Mouse (Mus musculus): Measurements from ENCODE around the gene Gse1.

Gene Gse1

DNA sequence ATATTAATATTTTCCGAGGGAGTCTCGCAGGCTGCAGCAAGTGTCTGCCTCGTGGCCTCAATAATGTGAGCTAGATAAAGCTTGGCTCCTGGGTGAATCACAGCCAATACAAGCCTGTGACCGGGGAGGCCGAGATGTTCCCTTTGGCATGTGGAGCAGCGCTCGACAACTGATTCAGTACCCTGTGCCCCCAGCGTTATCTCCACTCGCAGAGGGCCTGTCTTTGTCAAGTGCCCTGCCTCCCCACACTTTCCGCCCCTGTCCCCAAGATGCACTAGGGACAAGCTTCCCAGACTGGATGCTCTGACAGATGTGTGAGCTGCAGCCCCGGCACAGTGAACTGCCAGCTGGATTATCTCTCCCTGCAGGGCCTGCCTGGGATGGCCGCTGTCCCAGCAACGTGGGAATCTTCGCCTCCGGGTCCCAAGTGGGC, 233.9 kb downstream of the Gse1 start:
- TF ChIP-seq GATA4 (IDR thresholded peaks at IDR 0.05; ENCODE audit: insufficient replicate concordance, low read length) = no peak

DNA sequence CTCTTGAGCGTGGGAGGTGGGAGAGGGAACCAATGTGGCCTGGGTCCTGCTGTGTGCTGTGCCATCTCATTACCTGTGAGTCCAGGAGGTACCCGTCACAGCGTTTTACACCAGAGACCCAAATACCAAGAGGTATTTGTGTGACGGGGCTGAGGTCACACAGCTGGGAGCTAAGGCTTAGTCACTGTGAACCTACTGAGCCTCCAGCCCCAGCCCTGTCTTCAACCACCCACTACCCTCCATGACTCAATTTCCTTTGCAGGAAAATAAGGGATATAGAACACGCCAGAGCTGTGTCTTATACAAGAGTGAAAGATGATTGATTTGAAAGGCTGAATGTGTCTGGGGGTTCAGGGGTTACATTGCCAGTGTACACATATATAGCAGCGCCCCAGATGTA, 234.4 kb downstream of the Gse1 start:
- TF ChIP-seq GATA4 (IDR thresholded peaks at IDR 0.05; ENCODE audit: insufficient replicate concordance, low read length) = no peak

DNA sequence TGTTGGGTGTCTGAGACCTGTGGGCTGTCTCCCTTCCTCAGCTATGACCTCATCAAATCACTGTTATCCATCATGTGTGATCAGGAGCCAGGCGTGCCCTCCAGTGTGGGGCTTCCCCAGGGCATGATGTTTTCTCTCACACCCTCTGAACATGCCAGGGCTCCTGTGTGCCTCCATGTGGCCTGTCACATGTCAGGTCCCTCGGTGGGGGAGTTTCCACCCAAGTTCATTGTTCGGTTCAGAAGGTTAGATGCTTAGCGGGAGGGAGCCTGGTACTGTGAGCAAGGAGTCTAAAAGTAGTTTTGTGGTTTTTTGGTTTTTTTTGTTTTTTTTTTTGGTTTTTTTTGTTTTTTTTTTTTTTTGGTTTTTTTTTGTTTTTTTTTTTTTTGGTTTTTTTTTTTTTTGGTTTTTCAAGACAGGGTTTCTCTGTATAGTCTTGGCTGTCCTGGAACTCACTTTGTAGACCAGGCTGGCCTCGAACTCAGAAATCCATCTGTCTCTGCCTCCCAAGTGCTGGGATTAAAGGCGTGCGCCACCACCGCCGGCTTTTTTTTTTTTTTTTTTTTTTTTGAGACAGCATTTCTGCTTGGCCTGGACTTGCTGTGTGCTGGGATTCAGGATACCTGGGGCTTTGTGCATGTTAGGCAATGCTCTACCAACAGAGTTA, 235.8 kb downstream of the Gse1 start:
- TF ChIP-seq GATA4 (IDR thresholded peaks at IDR 0.05; ENCODE audit: insufficient replicate concordance, low read length) = no peak

DNA sequence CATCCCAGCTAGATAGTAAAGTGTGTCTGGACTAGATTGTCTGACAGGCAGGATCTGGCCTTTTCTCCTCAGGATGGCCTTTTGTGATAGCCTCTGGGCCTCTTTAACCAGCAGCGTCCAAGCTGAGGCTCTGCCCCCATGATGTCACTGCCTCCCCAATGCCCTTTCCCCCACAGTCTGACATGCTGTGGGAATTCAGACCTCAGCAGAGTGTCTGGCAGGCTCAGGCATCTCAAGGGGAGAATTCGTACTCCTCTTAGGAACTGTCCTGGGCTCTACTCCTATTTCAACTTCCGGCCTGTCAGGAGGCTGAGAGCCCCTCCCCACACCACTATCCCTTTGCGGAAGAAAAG, 236.3 kb downstream of the Gse1 start:
- TF ChIP-seq GATA4 (IDR thresholded peaks at IDR 0.05; ENCODE audit: insufficient replicate concordance, low read length) = no peak

DNA sequence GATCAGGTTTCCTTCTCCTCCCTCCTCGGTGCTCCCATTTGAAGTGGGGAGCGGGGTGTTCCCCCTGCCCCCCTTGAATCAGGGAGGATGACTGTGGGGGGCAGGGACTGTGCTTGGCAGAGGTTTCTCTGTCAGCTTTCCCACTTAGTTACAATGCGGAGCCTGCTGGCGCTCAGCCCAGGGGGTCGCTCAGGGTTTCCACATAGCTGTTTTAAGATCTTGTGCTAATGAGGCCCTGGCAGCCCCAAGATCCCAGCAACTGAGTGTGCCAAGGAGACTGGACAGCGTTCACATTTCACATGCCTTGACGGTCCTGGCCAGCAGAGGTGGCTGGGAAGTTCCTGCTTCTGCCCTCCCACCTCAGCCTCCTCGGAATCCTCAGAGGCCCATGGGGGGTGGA, 237.5 kb downstream of the Gse1 start:
- TF ChIP-seq GATA4 (IDR thresholded peaks at IDR 0.05; ENCODE audit: insufficient replicate concordance, low read length) = no peak

DNA sequence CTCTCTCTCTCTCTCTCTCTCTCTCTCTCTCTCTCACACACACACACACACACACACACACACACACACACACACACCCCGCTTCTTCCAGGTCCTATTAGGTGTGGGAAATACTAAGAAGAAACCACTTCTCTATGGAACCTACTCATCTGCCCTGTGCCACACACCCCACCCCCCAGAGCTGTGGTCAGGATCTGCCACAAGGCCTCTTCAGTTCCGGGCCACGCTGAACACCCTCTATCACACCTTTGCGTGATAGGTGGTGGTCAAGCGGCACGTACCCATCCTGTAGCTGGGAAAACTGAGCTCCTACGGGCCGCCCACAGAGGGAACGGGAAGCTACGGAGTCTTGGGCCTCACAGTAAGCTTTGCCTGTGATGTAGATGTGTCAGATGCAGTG, 238.0 kb downstream of the Gse1 start:
- TF ChIP-seq GATA4 (IDR thresholded peaks at IDR 0.05; ENCODE audit: insufficient replicate concordance, low read length) = no peak

DNA sequence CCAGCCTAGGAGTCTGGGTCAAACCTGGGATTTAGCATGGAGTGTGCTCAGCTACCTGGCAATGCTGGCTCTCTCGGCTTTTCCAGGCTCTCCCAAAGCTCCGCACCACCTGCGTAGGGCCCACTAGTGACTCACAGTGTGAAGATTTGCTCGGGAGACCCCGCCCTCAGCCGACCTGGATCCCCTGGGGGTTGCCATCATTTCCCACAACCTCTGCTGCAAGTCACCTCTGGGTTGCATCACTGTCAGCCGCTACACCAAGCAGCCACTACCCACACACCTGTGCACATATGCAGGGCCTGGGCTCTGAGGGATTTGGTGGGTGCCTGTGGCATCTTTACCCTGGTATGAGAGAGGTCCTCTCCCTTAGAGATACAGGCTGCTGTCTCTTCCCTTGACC, 239.3 kb downstream of the Gse1 start:
- no peak for TF ChIP-seq GATA4 (IDR thresholded peaks at IDR 0.05; ENCODE audit: insufficient replicate concordance, low read length)

DNA sequence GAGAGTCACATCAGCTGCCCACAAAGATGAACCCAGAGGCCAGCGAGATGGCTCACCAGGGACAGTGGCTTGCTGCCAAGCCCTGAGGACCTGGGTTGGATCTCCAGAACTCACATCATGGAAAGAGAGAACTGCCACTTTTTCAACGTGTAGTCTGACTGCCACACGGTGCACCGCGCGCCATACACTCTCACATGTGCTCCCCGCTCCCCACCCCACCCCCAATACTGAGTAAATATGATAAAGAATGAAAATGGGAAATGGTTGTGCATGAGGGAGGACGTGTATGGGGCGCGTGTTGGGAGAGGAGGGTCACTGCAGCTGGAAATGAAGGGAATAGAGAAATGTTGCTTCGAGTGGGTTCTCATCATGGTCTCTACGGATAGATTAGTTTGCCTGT, 241.9 kb downstream of the Gse1 start:
- TF ChIP-seq GATA4 (IDR thresholded peaks at IDR 0.05; ENCODE audit: insufficient replicate concordance, low read length) = no peak

DNA sequence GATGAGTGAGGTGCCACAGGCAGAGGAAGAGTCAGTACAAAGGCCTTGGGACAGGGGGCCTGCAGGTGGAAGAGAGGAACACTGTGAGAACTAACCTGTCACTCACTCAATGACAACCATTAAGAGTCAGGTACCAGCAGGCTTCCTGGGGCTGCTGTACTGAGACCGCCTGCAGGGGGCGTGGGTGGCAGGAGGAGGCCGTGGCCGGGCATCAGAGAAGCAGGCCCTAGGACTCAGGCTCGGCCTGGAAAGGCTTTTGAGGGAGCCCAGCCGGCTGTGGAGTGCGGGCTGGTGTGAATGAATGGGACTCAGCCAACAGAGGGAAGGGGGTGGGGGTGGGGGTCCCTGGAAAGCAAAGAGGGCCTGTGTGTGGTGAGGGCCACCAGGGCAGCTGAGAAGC, 242.9 kb downstream of the Gse1 start:
- TF ChIP-seq GATA4 (IDR thresholded peaks at IDR 0.05; ENCODE audit: insufficient replicate concordance, low read length) = no peak

DNA sequence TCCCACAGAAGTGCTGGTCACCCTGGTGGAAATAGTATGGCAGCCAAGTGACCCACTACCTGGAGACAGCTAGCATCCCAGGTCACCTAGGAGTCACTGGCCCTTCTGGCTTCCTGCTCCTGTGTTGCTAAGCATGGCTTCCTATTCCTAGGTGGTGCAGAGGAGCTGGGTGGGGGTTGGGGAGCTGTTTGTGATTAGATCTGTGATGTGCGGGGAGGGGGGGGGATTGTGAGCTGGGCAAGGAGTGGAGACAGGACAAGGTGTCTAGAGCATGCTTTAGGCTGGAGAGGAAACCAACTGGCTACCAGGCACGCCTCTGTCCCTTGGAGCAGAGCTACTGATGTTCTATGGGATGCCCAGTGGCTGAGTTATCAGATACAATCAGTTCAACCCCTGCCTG, 243.5 kb downstream of the Gse1 start:
- no peak for TF ChIP-seq GATA4 (IDR thresholded peaks at IDR 0.05; ENCODE audit: insufficient replicate concordance, low read length)

DNA sequence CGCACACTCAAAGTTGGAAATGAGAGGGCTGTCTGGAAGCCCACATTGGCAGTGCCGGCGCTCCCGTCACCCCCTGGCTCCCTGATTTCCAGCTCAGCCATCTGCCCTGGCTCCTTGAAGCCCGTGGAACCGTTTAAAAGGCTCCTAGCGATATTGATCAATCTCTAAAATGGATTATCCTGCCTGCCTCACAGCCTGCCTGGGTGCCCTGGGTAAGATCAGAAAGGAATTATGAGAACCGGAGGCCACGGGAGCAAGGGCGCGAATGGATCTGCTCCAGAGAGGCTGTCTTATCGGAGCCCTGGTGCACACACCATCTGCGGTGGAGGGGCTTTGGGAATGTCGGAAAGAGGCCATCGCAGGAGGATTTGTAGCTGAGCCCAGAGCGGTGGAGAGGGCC, 244.0 kb downstream of the Gse1 start:
- TF ChIP-seq GATA4 (IDR thresholded peaks at IDR 0.05; ENCODE audit: insufficient replicate concordance, low read length) = no peak

DNA sequence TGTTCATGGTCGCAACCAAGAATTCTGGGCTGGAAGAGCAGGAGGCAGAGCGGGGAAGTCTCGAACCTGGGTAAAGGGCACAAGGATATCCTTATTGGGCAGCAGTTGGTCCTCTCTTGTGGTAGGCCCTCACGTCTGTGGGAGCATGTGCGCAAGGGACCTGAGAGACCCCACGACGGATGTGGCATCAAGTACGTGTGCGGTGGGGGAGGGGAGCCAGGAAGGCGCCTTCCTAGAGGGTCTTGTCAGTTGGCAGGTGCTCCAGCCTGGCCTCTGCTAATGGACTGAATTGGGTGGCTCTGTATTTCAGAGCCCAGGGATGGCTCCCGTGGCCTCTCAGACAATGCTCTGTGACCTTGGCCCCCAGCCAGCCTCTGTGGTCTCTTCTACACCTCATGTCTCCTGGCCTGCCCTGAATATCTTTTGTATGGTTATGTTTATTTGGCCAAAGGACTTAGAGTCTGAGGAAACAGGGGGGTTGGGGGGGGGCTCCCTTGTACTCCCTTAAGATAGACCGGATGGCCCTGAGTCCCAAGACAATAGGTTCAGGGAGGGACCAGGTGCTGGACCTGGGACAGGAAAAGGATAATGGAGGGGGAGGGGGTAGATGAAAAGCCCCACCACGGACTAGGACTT, 245.6 kb downstream of the Gse1 start:
- no peak for TF ChIP-seq GATA4 (IDR thresholded peaks at IDR 0.05; ENCODE audit: insufficient replicate concordance, low read length)

DNA sequence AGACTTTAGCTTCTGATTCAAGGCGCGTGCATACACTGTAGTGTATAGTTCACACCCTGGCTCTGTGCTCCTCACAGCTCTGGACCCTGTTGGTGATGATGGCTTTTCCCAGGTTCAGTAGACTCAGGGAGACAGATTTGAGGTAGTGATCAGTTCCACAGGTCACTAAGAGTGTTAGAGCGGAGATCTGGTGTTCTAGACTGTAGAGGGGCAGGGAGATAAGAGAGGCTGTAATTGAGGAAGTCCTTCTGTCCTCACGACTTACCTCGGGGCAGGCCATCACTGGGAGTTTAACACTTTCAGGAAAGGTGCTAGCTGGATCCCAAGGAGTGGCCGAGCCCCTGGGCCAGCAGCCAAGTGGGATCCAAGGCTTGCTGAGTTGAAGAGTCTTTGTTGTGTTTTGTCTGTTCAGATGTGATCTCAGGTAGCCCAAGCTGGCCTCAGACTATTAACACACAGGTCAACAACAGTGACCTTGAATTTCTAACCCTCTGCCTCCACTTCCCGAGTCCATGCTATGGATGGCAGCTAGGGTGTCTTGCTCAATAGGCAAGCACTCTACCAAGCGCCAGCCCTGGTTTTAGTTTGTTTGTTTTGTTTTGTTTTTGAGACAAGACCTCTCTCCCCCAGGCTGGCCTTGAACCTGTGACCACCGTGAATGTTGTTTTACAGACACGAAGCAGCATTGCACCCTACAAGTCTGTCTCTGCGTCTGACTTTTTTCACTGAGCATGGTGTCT, 246.4 kb downstream of the Gse1 start:
- TF ChIP-seq GATA4 (IDR thresholded peaks at IDR 0.05; ENCODE audit: insufficient replicate concordance, low read length) = no peak

DNA sequence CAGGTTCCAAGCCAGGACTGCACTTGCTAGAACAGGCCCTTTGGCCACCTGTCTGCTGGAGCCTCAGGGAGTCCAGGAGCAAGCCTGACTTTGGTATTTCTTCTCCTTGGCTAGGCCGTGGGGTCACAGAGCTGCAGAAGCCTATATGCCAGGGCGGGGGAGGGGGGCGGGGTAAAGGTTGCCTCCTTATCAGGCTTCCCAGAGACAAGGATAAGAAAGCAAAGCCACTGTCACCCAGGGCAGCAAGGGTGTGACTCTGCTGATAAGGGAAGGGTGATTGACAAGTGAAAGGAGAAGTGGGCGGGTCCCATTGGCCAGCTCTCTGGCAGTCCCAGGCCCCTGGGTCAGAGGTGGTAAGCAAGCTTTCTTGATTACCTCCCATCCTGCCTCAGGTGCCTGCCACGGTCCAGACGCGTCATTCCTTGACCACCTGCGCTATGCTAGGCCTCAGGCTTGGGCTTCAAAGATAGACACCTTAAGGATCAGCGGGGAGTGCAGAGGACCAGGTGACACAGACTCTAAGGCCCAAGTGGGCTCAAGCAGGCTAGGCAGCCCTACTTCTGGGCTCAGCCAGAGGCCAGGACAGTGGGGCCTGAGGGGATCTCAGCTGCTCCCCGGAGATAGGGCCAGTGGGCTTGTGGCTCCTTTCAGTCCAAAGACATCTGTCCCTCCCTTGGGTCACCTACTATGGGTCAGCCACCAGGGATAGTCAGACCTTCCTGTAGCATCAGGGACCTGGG, 247.4 kb downstream of the Gse1 start:
- no peak for TF ChIP-seq GATA4 (IDR thresholded peaks at IDR 0.05; ENCODE audit: insufficient replicate concordance, low read length)

DNA sequence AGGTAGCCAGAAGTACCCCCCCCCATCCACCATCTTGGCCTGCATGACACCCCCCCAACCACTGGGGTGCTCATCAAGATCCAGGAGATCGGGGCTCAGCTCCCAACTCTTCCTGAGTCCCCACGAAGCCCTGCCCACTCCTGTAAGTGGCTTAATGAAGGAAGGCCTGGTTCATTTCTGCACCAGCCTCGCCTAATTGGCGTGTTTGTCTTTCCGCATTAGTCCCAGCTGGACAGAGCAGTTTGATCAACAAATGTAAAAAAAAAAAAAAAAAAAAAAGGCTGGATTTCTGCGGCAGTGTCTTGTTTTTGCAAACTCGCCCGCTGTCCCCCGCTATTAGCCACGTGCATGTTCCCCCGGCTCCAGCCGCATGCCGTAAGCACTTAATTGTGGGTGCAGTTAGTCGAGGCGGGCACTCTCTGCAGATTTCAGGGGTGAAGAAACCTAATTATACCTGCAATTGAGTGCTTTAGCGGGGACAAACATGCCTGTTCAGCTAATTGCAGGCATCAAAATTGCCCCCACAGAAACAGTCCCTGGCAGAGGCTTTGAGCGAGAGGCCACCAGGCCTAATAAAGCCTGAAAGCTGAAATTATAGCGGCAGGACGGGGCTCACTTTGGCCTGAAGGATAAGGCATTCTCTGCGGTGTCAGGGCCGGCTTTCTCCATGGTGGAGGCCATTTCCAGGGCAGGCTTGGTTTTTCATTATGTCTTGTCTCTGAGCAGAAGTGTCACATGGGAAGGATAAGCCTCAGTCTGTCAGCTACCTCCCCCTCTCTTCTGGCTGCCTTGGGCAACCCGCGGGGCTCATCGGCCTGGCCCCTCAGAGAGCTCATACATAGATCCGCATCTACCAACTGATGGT, 248.7 kb downstream of the Gse1 start:
- TF ChIP-seq GATA4 (IDR thresholded peaks at IDR 0.05; ENCODE audit: insufficient replicate concordance, low read length) = no peak
